Mouse (Mus musculus): ENCODE results near the gene Kif26b. TPM values are rescaled to one million over a fixed set of nuclear protein-coding genes. Genes with fewer than 3 reads are reported as not detected.

The Kif26b gene
- total RNA-seq, 2 experiments from 2014 or later, result 1.4 to 1.7 TPM

DNA sequence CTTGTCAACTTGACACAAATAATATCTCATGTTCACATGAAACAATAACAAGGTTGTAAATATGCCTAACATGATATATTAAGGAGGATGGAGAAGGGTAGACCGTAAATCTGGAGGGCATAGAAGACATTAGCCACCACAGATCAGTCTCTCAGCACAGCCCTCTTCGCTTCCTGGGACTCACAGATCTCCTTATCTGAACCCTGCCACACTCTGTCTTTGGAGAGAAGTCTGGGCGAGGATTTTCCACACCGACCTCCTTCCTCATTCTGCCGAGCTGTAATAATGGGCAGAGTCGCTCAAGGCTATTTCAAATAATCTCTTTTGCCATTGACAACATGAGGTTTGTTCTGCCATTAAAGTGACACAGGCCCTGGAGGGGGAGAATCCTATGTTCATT is 315.9 kb downstream of the Kif26b start:
- no peak for DNase-seq

DNA sequence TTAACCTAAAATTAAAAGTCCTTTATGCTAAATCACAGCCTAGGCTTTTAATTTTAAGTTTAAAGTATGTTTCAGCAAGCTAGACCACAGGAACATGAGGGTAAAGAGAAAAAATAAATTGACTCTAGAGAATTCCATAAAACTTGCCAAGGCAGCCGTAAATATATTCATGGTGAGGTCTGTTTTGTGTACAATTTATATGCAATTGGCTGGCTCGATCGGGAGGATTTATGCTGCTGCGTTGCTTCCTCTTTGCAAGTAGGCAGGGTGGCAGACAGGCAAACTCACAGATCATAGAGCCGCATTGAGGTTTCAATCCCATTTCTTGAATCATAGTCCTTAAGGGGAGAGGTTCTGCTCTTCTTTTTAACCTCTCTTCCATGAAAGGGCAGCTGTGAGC is 318.6 kb downstream of the Kif26b start:
- DNase-seq, result no peak

- no peak for DNase-seq
Measured at GRCm38 (mm10) chr1:178848380-178849106, 319.6 kb downstream of the Kif26b start.

DNA sequence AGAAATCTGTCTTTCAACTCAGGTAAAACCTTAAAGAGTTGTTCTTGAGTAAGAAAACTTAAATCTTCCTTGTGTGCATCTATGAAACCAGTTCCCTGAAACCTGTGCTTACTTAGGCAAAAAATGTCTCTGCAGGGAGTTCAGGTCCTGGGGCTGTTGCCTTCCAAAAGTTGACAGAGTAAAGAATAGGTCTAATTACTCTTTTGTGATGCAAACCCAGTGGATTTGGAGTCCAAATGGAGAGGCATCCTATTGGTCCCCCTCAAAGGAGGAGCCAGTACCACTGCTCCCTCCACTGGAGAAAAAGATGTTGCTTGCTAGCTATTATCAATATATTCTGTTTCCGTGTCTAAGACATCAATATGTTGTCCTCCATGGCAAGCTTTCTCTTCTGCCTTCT is 321.6 kb downstream of the Kif26b start:
- DNase-seq, result no peak

DNA sequence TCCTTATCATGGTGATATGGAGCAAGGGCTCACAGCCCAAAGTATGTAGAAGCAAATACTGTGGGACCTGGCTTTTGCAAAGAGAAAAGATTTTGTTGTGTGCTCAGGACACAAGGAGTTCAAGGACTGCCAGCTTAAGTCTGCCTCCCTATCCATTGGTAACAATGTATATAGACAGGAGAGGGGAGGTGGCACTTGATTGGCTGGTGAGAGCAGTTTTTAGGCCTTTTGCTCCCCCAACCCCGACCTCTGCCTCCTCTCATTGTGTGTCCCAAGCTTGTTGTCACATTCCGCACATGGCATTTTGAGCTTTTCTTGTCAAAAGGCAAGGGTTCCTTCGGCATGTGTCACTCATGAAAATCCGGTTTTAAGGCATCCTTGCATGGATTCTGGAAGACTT is 326.0 kb downstream of the Kif26b start:
- DNase-seq, result no peak

- no peak for DNase-seq
Measured at GRCm38 (mm10) chr1:178855974-178856373, 327.0 kb downstream of the Kif26b start.

- DNase-seq, result no peak
Measured at GRCm38 (mm10) chr1:178860671-178861391, 331.9 kb downstream of the Kif26b start.

GRCm38 (mm10) chr1:178861392-178861762 is 332.5 kb downstream of the Kif26b start:
- no peak for DNase-seq

DNA sequence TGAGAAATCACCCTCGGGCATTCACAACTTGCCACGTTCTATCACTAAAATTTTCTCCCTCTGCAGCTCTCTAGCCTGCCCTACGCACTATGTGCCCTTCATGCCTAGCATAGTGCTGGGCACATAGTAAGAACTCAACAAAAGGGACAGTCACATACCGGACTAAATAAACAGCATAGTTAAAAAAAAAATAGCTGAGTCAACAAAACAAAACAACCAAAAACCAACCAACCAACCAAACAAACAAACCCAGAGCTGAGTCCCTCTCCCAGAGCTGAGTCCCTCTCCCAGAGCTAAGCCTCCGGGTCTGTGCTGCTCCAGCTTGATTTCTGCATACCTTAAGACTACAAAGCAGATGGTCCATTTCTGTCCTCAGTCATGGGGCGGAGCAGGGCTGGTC is 334.8 kb downstream of the Kif26b start:
- no peak for DNase-seq

- no peak for DNase-seq
Measured at GRCm38 (mm10) chr1:178864297-178864696, 335.4 kb downstream of the Kif26b start.

GRCm38 (mm10) chr1:178866757-178867156 is 337.8 kb downstream of the Kif26b start:
- no peak for DNase-seq

DNA sequence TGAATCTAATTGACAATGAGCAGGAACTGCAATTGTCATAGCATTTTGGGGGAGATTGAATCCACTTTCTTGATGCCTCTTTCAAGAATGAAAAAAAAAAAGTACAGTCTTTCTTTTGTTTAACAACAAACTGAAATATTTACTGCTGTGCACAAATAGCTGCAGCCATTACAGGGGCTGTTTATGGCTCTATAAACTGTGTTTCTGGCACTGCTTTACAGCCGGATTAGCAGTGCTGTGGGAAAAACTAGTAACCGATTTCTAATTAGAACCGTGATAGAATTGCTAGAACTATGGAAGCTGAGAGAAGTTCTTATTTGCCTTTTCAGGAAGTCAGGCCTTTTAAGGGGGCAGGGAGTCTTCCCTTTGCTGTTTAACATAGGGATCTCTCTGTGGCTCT is 342.1 kb downstream of the Kif26b start:
- no peak for DNase-seq

- DNase-seq, result no peak
Measured at GRCm38 (mm10) chr1:178876926-178877325, 348.0 kb downstream of the Kif26b start.

DNA sequence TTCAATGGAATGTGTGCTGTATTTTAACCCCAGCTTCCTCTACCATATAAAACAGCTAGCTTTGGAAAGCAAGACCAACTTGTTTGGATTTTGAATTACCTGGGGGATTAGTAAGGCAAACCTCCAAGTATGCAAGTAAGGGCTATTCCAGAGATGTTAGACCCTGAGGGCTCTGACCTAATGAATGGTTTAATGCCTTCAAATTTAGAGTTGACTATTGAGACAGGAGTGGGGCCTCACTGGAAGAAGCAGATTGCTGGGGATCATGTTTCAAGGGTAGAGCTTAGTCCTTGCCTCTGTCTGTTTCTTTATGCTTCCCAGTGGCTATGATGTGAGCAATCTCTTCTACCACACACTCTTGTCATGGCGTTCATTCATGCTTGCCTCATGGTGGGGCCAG is 349.8 kb downstream of the Kif26b start:
- DNase-seq, result no peak

- no peak for DNase-seq
Measured at GRCm38 (mm10) chr1:178880905-178881304, 352.0 kb downstream of the Kif26b start.

DNA sequence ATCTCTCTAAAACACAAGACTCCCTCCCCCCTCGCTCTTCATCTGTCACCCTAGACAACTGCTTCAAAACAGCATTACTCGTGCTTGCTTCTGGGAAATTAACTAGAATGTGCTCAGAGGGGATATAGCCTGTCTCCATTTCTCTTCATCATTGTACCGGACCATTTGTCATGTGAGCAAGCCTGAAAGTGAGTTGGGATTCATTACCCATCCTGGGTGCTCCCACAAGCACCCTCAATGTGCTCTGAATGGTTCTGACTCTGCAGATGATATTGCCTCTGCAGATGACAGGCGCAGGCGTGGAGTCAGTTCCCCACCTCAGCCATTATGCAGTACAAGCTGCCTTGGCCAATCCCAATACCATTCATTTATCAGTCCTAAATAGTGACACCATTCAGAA is 357.7 kb downstream of the Kif26b start:
- no peak for DNase-seq

DNA sequence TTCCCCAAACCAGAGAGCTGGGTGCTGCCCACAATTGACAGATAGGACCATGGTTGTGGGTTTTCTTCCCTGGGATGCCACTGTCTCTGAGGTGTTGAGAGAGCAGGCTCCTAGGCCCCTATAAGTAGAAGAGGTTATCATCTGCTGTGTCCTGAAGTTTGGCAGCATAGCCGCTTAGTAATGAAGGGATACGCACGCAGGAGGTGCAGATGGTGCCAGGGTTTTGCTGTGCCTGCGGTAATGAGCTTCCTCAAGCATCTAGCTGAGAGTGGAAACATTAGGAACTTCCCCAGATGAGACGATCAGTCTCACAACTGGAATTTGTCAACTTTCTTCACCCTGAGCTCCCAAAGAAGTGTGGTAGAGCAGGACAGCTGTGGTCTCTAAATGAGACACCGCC is 363.5 kb downstream of the Kif26b start:
- no peak for DNase-seq

DNA sequence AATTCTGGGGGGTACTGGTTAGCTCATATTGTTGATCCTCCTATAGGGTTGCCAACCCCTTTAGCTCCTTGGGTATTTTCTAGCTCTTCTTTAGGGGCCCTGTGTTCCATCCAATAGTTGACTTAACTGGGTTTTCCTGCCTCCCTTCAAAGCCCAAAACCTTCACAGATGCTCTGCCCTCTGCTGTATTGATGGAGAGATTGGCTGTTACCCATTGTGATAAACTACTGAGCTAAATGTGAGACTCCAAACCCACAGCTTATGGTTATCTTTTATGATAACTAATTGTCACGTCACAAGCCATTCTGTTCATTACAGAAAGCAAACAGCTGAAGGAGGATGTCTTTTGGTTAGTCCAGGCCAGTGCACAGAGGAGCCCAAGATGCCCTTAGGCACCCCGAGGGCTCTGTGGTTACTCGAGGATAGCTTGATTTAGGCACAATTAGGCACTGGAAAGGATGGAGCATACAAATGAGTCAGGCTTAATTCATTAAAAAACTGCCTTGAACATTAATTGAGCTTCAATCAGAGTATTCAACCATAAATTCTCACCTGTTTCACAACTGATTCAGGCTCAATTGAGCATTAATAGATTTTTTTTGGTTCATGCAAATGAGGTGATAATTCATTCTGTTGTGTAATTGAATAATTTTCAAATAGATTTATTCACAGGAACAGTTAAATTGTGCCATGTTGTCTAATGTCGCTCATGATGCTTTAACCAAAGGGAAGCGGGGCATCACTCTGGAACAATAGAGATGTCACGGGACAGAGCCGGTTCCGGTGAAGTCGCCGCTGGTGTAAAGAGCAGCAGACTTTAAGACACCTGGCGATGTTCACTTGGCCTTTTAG is 364.5 kb downstream of the Kif26b start:
- DNase-seq, result no peak

DNA sequence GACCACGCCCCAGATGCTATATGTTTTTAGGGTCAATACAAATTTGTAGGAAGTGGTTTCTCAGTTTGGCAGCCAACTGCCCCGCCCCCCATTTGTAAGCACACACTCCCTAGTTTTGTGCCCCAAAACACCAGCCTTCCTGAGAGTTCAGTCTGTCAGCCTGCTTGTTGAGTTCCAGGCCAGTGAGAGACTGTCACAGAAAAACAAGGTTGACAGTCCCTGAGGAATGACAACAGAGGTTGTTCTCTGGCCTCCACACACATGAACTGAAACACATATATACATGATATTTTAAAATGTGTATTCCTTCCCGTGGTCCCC is 365.1 kb downstream of the Kif26b start:
- no peak for DNase-seq

GRCm38 (mm10) chr1:178895674-178896073 is 366.7 kb downstream of the Kif26b start:
- no peak for DNase-seq

- no peak for DNase-seq
Measured at GRCm38 (mm10) chr1:178910951-178911350, 382.0 kb downstream of the Kif26b start.

- DNase-seq, result no peak
Measured at GRCm38 (mm10) chr1:178912936-178913716, 384.2 kb downstream of the Kif26b start.

Measured in gastrocnemius, postnatal 10 days (tissue).